Mouse (Mus musculus) kidney, adult 2 months (tissue): ENCODE results near the gene Tgfb1.

Source experiments
- CTCF ChIP-seq: fragments of 200-500 bp; conservative IDR thresholded peaks from 2 replicates; pipeline ENCODE4 v1.5.1; 2011; ENCODE audit warnings: low read depth, mild to moderate bottlenecking, control low read depth, low read length, moderate library complexity, mixed read lengths; ENCODE audit not compliant: insufficient read depth, insufficient read length
- POLR2A ChIP-seq: fragments of 200-500 bp; IDR thresholded peaks from one replicate; pipeline ENCODE4 v1.6.1; 2011; ENCODE audit warnings: low read depth, low read length, control low read depth

DNA sequence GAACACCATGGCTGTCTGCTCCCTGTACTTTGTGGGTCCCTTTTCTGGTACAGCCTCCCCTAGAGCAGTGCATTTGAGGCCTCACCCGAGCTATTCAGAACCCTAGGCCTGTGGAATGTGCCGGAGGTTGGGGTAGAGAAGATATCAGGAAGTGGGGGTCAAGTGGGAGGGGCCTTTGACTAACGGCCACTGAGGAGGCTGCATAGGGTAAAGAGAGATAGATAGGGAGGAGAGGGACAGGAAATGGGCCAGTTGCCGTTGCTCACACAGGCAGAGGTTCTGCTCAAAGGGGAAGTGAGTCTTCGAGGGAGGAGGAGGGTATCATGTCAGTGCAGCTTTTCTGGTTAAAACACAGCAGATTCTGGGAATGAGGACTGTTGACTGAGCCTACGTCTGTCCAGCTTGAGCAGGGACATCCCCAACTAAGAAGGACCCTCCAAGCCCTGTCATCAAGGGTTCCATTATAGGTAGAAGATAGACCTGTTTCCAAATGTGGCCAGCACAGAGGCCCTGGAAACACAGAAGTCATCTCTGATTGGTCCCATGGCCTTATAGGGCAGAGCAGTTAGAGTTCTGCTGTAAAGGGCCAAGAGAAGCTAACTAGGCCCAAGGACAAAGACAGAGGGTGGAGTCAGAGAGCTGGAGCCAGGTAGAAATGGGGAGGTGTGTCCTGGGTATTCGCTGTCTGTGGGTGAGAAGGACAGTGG lies 3.2 kb upstream of the Tgfb1 start:
- TF ChIP-seq CTCF, result no peak
- TF ChIP-seq POLR2A, result no peak
